Mouse (Mus musculus) heart, postnatal 0 days (tissue): Measurements from ENCODE around the gene B3gat1.

Experiments
- CTCF ChIP-seq: IDR thresholded peaks from 2 replicates; pipeline ENCODE4 v1.5.1; 2016; ENCODE audit warnings: antibody characterized with exemption, control low read depth, low read depth
- EP300 ChIP-seq: IDR thresholded peaks from 2 replicates; pipeline ENCODE4 v1.6.1; 2016; ENCODE audit warnings: antibody characterized with exemption, low read depth

GRCm38 (mm10) chr9:26775700-26776099 lies 42.2 kb downstream of the B3gat1 start:
- TF ChIP-seq CTCF (no peak), EP300 (no peak)
